Mouse (Mus musculus): ENCODE measurements around the gene Hcn2.
"Not testable (repeated sequence)": the region's sequence is repeated elsewhere in the genome, so short reads cannot be mapped to it uniquely, and the experiment has no call there.

The Hcn2 gene

DNA sequence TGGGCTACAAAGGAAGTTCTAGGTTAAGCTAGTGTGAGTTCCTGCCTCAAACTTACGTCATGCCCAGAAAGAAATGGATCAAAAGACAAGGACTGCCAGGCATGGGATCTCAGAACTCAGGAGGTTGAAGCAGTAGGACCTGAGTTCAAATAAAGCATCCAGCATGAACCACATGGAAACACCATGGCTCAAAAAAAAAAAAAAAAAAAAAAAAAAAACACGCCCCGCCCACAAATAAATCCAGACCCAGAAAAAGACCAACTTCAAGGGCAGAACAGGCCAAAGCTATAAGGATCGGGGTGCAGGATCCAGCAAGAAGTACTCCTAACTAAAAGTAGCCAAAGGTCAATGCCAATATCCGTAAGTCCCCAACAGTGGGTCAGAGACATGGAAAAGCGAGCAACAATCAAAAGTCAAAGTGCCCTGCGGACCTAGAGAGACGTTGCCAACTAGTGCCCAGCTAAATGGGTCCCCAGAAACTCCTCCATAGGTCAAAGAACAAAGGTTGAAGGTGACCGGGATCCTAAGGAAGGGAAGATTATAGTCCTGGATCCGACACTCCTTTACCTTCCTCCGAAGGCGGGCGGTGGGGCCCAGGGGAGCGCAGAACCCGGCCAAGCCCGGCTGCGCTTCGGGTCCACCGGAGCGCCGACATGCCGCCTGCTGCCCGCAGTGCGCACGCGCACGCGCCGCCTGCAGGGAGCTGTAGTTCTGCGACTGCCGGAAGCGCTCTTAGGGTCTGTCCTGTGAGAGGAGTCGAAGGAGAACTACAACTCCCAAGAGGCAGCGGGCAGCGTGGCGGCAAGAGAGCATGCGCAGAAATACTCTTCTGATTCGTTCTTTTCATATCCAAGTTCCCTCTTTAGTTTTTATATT, 29.7 kb downstream of the Hcn2 start, which contains the start of gene Polrmt:
TSS of gene Polrmt (minus strand) at position 684 of the 876 bp plus-strand sequence.
- DNase-seq = peak; percentile 95 to 96

DNA sequence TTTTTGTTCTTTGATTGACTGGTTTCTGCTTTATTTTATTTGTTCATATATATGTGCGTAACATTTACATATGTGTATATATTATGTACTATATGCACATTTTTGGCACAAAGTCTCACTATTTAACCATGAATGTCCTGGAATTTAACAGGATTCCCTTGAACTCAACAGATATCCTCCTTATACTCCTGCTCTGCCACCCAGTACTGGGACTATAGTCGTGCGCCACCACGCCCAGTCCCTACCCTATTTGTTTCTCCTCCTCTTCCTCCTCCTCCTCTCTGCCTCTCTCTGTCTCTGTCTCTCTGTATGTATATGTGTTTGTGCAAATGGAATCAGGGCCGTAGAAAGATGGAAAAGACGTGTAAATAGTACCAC, 30.3 kb downstream of the Hcn2 start:
- no peak for DNase-seq

DNA sequence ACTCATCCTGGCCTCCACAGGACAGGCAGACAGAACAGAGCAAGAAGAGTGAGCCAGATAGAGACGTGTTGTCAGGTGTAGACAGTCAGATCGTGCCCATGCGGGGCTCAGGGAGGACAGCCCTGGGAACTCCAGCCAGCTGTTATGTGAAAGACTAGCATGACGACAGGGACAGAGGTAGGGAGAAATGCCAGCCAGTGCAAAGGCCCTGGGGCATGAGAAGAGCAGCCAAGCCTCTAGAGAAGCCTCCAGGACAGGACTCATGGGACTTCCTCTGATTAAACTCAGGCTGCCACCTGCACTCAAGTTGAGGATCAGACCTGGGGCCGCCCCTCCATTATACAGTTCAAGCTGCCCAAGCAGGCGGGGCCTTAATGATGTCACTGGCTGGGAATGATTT, 32.1 kb downstream of the Hcn2 start:
- DNase-seq = peak in 1 of 2 experiments; percentile 4

DNA sequence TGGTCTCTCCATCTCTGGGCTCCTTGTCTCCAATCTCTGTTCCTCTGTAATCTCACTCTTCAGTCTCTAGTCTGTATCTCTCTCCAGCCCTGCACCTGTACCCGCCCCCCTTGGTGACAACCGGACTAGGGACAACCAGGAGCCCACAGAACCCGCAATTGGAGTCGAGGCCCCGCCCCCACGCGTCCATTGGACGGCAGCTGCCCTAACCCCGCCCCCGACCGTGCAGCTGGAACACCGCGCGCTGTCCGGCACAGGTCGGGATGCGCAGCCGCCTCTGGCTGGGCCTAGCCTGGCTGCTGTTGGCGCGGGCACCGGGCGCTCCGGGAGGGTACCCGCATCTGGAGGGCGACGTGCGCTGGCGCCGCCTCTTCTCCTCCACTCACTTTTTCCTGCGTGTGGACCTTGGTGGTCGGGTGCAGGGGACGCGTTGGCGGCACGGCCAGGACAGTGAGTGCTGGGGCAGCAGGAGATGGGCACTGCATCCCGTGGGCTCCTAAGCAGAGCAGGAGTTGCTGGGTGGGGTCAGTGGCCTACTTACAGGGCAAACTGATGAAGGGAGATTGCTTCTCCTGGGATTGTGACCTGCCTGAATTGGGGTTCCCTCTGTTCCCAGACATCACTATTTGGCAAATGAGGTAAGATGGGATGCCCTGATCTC, 38.6 kb downstream of the Hcn2 start, which contains the start of gene Fgf22:
TSS of gene Fgf22 (plus strand) at position 221 of the 661 bp plus-strand sequence.
- peak; percentile 68 to 82 for DNase-seq

DNA sequence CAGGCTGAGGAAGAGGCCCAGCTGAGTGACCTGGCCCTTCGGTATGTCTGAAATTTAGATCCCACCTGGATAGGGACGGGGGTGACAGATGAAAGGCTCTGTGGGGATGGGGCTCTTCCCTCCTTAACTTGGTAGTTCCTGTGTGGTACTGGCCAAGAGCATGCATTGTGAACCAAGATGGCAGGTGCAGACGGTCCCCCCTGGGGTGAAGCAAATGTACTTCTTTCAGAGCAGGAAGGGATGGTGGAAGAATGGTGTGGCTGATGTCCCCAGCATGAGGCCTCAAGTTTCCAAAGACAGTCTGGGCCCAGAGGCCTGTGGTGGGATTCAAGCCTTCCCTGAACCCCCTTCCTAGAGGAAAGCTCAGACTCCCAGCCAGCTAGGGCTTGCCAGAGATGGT, 39.4 kb downstream of the Hcn2 start:
- peak in 1 of 2 experiments; percentile 33 for DNase-seq

DNA sequence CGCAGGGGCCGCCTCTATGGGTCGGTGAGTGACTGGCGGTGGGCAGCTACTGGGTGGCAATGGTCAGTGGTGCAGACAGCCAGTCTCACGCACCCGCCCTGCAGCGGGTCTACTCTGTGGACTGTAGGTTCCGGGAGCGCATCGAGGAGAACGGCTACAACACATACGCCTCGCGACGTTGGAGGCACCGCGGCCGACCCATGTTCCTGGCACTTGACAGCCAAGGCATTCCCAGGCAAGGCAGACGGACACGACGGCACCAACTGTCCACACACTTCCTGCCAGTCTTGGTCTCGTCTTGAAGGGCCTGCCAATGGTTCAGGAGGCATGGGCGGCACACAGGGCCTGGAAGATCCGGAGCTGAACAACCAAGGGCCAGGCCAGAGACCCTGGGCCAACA, 40.2 kb downstream of the Hcn2 start:
- peak in 1 of 2 experiments; percentile 15 for DNase-seq

DNA sequence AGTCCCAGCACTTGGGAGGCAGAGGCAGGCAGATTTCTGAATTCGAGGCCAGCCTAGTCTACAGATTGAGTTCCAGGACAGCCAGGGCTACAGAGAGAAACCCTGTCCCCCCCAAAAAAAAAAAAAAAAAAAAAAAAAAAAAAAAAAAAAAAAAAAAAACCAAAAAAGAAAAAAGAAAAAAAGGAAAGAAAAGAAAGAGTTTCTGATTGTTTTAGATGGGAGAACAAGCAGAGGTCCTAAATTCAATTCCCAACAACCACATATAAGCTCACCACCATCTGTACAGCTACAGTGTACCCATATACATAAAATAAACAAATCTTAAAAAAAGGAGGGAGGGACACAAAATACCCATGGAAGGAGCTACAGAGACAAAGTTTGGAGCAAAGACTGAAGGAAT, 43.2 kb downstream of the Hcn2 start:
- DNase-seq = not testable (repeated sequence)

DNA sequence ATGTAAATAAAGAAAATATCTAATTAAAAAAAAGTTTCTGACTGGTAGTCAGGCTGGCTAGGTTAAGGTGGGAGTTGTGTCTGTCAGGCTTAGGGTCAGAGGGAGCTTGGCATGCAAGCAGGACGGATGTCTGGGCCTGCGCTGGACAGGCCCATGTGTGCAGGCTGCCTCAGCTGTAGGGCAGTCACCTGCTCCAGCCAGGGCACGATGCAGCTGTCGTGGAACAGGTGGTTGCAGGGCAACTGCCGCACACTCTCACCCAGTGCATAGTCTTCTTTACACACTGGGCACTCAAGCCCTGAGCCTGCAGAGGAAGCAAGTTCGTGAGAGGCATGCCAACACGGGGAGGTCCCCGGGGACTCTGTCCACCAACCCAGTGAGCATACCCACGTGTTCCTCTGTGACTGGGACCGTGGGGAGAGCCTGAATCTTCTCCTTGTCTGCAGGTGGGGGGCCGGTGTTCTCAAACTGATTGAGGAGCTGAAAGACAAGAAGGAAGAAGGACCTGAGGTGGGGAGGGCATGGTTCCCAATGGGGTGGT, 44.2 kb downstream of the Hcn2 start:
- no peak for DNase-seq

DNA sequence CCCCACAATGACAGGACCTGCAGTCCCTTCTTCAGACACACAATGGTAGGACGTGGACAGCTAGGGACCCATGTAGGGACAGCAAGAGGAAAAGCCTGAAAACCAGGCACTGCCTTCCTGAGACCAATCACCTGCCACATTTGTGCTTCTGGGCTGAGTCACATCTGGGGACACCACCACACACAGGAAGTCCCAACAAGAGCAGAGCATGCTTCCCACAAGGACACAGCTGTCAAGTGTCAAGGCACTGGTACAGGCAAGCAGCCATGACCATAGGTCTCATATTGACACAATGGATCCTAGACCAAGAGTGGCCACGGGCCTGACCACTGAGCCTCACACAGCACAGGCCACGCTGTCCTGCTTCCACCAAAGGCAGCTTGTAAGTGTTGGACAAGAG, 46.4 kb downstream of the Hcn2 start:
- no peak for DNase-seq

DNA sequence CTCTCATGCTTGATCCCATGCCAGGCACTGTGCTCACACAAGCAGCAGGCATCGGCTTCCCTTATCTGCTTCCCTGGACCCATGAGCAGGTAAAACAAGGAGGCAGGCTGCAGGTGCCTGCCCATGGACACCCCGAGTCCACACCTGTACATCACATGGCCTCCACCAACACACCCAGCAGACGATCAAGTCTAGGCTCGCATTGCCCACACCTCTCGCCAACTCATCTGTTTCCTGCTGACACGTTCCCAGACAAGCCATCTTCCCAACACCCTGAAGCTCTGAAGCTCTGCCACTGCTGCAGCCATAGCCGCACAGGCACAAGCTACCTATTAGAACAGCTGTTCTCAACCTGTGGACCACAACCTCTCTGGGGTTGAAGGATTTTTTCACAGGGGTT, 47.8 kb downstream of the Hcn2 start:
- peak in 1 of 2 experiments; percentile 12 for DNase-seq

DNA sequence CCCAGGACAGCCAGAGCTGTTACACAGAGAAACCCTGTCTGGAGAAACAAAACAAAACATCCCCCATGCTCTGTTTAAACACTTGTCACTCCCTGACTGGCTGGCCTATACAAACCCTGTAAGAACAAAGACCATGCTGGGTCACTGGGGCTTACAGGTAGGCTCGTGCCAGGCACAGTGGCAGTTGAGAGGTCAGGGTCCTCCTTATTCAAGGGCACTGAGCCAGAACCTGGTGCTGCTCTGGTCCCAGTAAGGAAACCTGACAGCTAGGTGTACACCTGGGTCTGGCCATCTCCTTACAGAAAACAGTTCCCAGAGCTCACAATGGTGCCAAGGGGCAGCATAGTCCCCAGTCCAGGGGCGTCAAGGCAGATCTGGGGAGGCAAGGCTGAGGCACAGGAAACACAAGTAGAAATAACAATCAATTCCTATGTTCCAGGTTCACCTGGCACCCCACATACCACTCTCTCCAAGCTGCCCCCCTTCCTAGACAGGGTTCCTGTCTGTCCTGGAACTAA, 48.9 kb downstream of the Hcn2 start:
- DNase-seq = no peak

DNA sequence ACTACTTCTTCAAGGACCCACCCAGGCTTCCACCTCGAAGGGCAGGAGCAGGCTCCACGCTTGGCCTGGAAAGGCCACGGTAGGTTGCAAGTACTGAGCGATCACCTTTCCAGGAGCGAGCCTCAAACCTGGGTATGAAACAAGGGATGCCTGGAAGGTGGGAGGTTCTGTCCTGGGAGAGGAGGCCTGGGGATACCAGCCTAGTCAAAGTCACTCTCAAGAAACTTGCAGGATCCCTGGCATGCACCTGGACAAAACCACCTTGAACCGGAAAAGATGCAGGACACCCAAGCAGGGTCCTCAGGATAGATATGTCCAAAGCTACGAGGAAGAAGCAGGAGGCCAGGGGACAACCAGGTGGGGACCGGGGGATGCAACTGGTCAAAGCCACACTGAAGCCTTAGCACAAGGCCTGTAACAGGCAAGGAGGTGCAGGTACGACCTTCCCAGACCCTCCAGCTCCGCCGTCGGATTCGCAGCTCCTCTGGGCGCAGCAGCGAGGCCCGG, 49.6 kb downstream of the Hcn2 start:
- DNase-seq = no peak

DNA sequence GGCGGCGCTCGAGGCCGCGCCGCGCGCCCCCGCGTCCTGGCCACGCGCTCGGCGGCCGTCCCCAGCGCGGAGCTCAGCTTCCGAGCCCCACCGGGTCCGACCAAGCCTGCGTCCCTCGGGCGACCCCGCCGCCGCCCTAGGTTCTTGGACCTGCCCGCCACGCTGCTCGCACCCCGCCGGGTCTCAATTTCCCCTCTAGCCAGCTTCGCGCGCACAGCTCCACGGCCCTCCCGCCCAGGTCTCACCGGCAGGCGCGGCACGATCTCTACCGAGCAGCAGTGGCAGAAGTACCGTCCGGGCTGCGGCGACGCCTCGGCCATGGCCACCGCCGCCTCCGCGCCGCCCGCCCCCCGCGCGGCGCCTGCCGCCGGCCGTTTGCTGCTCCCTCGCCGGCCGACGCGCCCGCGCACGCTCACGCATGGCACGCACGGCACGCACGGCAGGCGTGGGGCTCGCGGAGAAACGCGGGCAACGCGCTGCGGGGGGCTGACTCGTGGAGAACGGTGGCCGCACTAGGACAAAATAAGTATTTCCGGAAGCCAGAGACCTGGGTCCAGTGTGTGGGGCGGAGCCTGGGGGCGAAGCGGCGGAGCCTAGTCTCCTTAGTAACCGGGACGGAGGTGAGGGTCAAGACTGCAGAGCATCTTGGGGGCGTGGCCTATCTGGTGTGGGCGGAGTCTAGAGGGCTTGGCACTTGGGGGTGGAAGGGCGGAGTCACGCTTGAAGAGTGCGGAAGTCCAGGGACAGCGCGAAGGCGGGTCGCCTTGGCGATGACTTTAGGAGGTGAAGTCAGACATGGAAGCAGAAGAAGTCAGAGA, 50.3 kb downstream of the Hcn2 start, which contains the start of gene Rnf126:
TSS of gene Rnf126 (minus strand) at position 445 of the 818 bp plus-strand sequence.
- peak; percentile 99 to 100 for DNase-seq

DNA sequence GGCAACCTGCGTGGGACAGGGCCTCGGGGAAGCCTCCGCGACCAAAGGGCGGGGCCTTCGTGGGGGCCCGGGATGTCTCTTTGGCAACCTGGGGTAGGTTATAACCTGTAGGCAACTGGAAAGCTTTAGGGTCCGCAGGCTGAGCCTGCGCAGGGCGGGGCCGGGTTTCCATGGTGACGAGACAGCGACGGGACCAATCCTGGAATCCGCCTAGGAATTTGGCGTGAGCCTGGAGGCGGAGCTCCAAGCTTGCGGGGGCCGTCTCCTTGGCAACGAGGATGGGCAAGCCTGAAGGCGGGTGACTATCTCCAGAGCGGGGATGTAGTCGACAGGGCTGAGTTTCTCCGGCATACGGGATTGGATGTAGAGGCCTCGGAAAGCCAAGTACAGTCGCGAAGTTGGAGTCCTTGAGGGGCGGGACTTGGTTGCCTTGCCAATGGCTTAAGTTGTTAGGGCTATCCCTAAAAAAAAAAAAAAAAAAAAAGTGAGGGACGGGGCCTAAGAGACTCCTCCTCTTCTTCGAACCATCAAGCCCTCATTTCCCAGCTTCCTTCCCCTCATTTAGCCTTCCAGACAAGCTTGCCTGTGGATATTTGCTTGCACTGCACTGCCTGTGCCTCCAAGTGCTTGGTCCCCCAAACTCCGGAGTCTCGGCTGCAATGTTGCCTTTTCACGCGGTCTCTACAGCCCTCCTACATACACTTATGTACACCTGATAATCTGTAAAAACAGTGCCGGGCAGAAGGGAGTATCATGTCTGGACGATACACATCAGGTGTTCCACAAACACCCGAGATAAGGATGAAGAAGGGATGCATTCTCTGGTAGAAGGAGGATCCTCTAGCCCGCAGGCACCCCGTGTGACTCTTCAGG, 51.2 kb downstream of the Hcn2 start:
- peak; percentile 91 to 94 for DNase-seq

DNA sequence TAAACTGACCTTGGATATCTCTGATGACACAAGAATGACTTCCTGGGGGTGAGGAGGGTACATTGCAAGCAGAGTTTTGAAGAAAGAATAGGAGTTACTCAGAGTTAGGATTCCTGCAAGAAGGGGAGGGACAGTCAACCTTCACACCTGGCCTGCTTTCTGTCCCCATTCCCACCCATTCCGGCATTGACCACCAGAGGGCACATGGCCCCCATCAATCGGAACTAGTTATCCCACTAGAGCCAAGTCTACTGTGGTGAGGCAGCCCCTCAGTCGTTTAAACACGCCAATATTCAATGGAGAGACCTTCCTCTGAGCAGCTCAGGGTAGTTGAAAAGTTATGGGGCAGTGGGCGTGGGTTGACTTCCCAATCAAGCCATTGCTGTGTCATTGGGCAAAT, 52.0 kb downstream of the Hcn2 start:
- peak; percentile 78 to 80 for DNase-seq

DNA sequence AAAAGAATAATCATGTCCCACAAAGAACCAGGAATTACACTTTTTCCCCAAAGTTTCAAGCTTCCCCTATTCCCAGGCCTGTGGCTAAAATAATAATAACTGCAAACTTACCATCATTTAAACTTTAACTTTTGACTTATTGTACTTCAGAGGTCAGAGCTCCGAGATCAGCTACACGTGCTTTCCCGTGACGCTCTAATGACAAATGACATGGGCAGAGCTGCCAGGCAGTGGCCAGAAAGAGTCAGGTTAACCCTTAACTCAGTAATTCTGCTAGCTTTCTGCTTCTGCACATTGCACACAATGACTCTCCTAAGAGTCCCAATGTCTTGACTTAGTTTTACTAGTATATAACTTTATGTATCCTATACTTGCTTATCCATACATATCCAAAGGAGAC, 52.9 kb downstream of the Hcn2 start:
- DNase-seq = no peak

DNA sequence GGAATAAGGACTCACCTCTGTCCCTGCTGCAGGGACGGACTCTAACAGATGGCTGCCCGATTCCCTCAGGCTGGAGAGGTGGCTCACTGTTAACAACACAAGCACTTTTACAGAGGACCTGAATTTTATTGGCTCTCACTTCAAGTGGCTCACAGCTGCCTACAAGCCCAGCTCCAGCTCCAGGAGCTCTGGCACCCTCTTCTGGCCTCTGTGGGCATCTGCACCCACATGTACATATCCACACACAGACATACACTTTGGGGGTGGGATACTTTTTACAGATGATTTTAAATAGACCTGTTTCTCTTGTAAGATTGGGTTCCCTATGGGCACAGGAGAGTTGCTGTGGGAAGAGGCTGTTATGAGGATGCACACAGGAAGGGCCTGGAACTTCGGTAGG, 55.9 kb downstream of the Hcn2 start:
- no peak for DNase-seq

DNA sequence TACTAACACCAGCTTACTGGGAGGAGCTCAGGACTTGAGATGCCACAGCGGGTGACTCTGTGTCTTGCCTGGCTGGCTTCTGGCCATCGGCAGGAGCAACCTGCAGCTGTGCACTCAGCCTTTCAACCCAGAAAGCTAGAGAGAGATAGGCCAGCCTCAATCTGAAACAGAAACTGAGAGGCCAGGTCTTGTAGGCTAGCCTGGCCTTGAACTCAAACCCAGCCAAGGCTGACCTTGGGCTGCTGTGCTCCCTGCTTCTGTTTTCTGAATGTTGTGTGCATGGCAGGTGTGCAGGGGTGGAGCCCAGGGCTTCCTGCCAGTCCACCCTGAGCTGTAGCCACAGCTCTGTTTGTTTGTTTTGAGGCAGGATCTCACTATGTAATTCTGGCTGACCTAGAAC, 56.8 kb downstream of the Hcn2 start:
- no peak for DNase-seq

DNA sequence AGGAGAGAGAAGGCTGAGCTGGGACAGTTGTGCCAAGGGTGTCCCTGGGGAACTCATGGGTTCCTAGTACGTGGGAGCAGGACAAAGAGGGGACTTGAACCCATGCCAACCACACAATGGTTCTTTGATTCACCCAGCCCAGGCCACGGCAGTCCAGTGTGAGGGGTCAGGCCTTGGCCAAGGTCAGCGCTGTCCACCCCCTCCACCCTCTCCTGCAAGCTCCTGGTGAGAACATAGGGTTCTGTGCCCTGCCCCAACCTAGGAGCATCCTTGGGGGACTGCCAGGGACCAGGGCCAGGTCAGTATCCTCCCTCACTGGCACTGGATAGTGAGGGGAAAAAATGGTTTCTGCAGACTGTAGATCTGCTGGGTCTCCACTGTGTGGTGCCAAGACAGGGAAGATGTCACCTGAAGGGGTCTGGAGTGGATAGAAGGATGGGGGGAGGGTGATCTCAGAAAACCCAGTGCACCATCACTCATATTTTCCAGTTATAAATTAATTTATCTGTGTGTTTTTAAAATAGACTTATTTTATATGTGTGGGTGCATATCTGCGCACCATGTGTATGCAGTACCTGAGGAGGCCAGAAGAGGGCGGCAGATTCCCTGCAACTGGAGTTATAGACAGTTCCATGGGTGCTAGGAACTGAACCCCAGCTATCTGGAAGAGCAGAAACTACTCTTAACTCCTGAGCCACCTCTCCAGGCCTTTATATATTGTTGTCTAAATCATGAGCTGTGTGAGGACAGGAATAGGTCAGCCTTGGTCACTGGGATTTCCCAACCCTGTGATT, 58.2 kb downstream of the Hcn2 start:
- no peak for DNase-seq

DNA sequence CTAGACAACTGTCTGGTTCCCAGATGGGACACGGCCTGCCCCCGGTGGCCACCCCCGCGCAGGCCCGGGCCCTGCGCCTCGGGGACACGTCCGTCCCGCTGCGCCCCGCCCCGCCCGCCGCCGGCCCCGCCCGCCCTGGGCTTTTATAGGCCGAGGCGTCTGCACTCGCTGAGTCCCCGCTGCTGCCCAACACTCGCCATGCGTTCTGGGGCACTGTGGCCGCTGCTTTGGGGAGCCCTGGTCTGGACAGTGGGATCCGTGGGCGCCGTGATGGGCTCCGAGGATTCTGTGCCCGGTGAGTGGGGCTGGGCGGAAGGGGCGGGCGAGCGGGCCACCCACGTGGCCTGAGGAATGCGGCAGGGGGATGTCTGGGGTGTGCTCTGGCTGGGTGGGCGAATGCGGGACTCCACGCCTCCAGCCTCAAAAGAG, 60.7 kb downstream of the Hcn2 start, which contains the start of gene Fstl3:
TSS of gene Fstl3 (plus strand) at position 170 of the 429 bp plus-strand sequence.
- no peak for DNase-seq
